Mouse (Mus musculus) limb, embryonic 15.5 days (tissue): ENCODE results near the gene Rpl27a. TPM values are rescaled to one million over a fixed set of nuclear protein-coding genes. Genes with fewer than 3 reads are reported as not detected.

ENCODE experiments used
- ATAC-seq: fragments of 200-750 bp; cut with Nextera tagmentation; 2 replicates; pipeline ENCODE4 v1.8.0; 2017; ENCODE audit warnings: low read depth, moderate TSS enrichment; ENCODE audit not compliant: insufficient number of reproducible peaks, low FRiP score, low TSS enrichment
- H3K27ac ChIP-seq: fragments of 300-500 bp; sonication (generic); 2 replicates; pipeline ENCODE4 v1.5.1; 2015; ENCODE audit warnings: moderate library complexity, mild to moderate bottlenecking, inconsistent platforms
- H3K27me3 ChIP-seq: fragments of 300-500 bp; sonication (generic); 2 replicates; pipeline ENCODE4 v1.6.1; 2015; ENCODE audit warnings: inconsistent platforms
- H3K36me3 ChIP-seq: fragments of 300-500 bp; sonication (generic); 2 replicates; pipeline ENCODE4 v1.6.1; 2015; ENCODE audit warnings: inconsistent platforms
- H3K4me1 ChIP-seq: fragments of 300-500 bp; sonication (generic); 2 replicates; pipeline ENCODE4 v1.6.1; 2015; ENCODE audit warnings: inconsistent platforms
- H3K4me2 ChIP-seq: fragments of 300-500 bp; sonication (generic); 2 replicates; pipeline ENCODE4 v1.6.1; 2015; ENCODE audit warnings: mild to moderate bottlenecking, inconsistent platforms
- H3K4me3 ChIP-seq: fragments of 300-500 bp; sonication (generic); 2 replicates; pipeline ENCODE4 v1.5.1; 2015; ENCODE audit warnings: mild to moderate bottlenecking, inconsistent platforms
- H3K9ac ChIP-seq: fragments of 300-500 bp; sonication (generic); 2 replicates; pipeline ENCODE4 v1.6.1; 2015; ENCODE audit warnings: inconsistent platforms
- H3K9me3 ChIP-seq: fragments of 300-500 bp; sonication (generic); 2 replicates; pipeline ENCODE4 v1.6.1; 2016; ENCODE audit warnings: inconsistent platforms
- WGBS: fragments of 180-500 bp; shearing (Covaris S2); methylation state at CpG from one replicate; pipeline ENCODE4 v1.1.7; 2015; 5-methylcytosine and 5-hydroxymethylcytosine counted together
- polyA plus RNA-seq: library from polyadenylated mRNA; unstranded; fragments of >200 nt; fragmentation: Nextera tagmentation; extraction: Ambion mirVana; gene quantifications from 2 replicates; pipeline ENCODE4 v1.2.1, GENCODE M21; 2015

Gene Rpl27a
- polyA plus RNA-seq, 1 experiment from 2014 or later, result 140 TPM

GRCm38 (mm10) chr7:109544792-109545191, 25.8 kb downstream of the Rpl27a start:
- Histone ChIP-seq H3K9me3 (no peaks in the 10 kb centered on the region), H3K9ac (no peak overlapping the region), H3K4me3 (no peak overlapping the region), H3K27ac (peak overlapping the region; percentile 63), H3K27me3 (no peaks in the 10 kb centered on the region), H3K4me2 (no peak overlapping the region), H3K36me3 (peaks cover 54% of the 10 kb centered on the region), H3K4me1 (peaks cover 9% of the 10 kb centered on the region; the same call in 1 of the 2 replicates)
- no peak for ATAC-seq
- 81% methylated on average over 5 of the region's 5 CpGs for WGBS

- H3K27ac ChIP-seq, result peak overlapping the region; percentile 63
- H3K4me3 ChIP-seq, result no peak overlapping the region
- no peak overlapping the region for H3K4me2 ChIP-seq
- H3K9me3 ChIP-seq, result no peaks in the 10 kb centered on the region
- no peak overlapping the region for H3K9ac ChIP-seq
- H3K4me1 ChIP-seq, result peaks cover 9% of the 10 kb centered on the region; the same call in 1 of the 2 replicates
- no peaks in the 10 kb centered on the region for H3K27me3 ChIP-seq
- 74% methylated on average over 10 of the region's 10 CpGs for whole genome bisulfite sequencing
- ATAC-seq, result no peak
- H3K36me3 ChIP-seq, result peaks cover 55% of the 10 kb centered on the region
Observed at GRCm38 (mm10) chr7:109545255-109545993, 26.5 kb downstream of the Rpl27a start.

- 76% methylated on average over 2 of the region's 2 CpGs for WGBS
- Histone ChIP-seq H3K27me3 (no peaks in the 10 kb centered on the region), H3K9ac (no peak overlapping the region), H3K27ac (no peak overlapping the region), H3K4me1 (peaks cover 9% of the 10 kb centered on the region; the same call in 1 of the 2 replicates), H3K4me3 (no peak overlapping the region), H3K36me3 (peaks cover 52% of the 10 kb centered on the region), H3K9me3 (no peaks in the 10 kb centered on the region), H3K4me2 (no peak overlapping the region)
- ATAC-seq, result no peak
Observed at GRCm38 (mm10) chr7:109546186-109546585, 27.2 kb downstream of the Rpl27a start.

GRCm38 (mm10) chr7:109546726-109547125, 27.8 kb downstream of the Rpl27a start:
- no peak for ATAC-seq
- Histone ChIP-seq H3K4me1 (peaks cover 9% of the 10 kb centered on the region; the same call in 1 of the 2 replicates), H3K9ac (no peak overlapping the region), H3K36me3 (peaks cover 48% of the 10 kb centered on the region), H3K4me2 (no peak overlapping the region), H3K27ac (no peak overlapping the region), H3K9me3 (no peaks in the 10 kb centered on the region), H3K27me3 (no peaks in the 10 kb centered on the region), H3K4me3 (no peak overlapping the region)
- WGBS, result 87% methylated on average over 5 of the region's 5 CpGs

GRCm38 (mm10) chr7:109559536-109559935, 40.6 kb downstream of the Rpl27a start:
- H3K27me3 ChIP-seq, result no peaks in the 10 kb centered on the region
- H3K27ac ChIP-seq, result no peak overlapping the region
- WGBS, result 57% methylated on average over 6 of the region's 6 CpGs
- peaks cover 13% of the 10 kb centered on the region for H3K4me1 ChIP-seq
- ATAC-seq, result no peak
- H3K9ac ChIP-seq, result no peak overlapping the region
- no peak overlapping the region for H3K4me2 ChIP-seq
- H3K9me3 ChIP-seq, result no peaks in the 10 kb centered on the region
- no peak overlapping the region for H3K4me3 ChIP-seq
- peaks cover 16% of the 10 kb centered on the region; the same call in 1 of the 2 replicates for H3K36me3 ChIP-seq

- Histone ChIP-seq H3K9ac (no peak overlapping the region), H3K36me3 (peaks cover 10% of the 10 kb centered on the region; the same call in 1 of the 2 replicates), H3K4me3 (no peak overlapping the region), H3K4me1 (peaks cover 13% of the 10 kb centered on the region), H3K27me3 (no peaks in the 10 kb centered on the region), H3K27ac (no peak overlapping the region), H3K4me2 (no peak overlapping the region), H3K9me3 (no peaks in the 10 kb centered on the region)
- ATAC-seq, result no peak
- 65% methylated on average over 8 of the region's 8 CpGs for WGBS
Observed at GRCm38 (mm10) chr7:109561466-109562153, 42.7 kb downstream of the Rpl27a start.

- Histone ChIP-seq H3K36me3 (0 out of 2 replicates have a peak, but pooled peaks cover 7% of the 10 kb centered on the region), H3K4me3 (no peak overlapping the region), H3K4me2 (no peak overlapping the region), H3K27me3 (no peaks in the 10 kb centered on the region), H3K9ac (no peak overlapping the region), H3K9me3 (no peaks in the 10 kb centered on the region), H3K4me1 (peaks cover 13% of the 10 kb centered on the region), H3K27ac (peak overlapping the region; percentile 39; the same call in 1 of the 2 replicates)
- ATAC-seq, result no peak
- WGBS, result 49% methylated on average over 4 of the region's 4 CpGs
Observed at GRCm38 (mm10) chr7:109562154-109562599, 43.2 kb downstream of the Rpl27a start.

GRCm38 (mm10) chr7:109562676-109563075, 43.7 kb downstream of the Rpl27a start:
- Histone ChIP-seq H3K27me3 (no peaks in the 10 kb centered on the region), H3K36me3 (0 out of 2 replicates have a peak, but pooled peaks cover 7% of the 10 kb centered on the region), H3K9me3 (no peaks in the 10 kb centered on the region), H3K4me1 (peaks cover 13% of the 10 kb centered on the region), H3K4me3 (no peak overlapping the region), H3K27ac (0 out of 2 replicates have a peak overlapping the region, but pooled peaks have one; percentile 39), H3K4me2 (no peak overlapping the region), H3K9ac (no peak overlapping the region)
- WGBS, result 68% methylated on average over 5 of the region's 5 CpGs
- ATAC-seq, result no peak

GRCm38 (mm10) chr7:109563775-109564362, 44.9 kb downstream of the Rpl27a start:
- no peak overlapping the region for H3K9ac ChIP-seq
- no peaks in the 10 kb centered on the region for H3K9me3 ChIP-seq
- ATAC-seq, result no peak
- no peak overlapping the region for H3K27ac ChIP-seq
- H3K27me3 ChIP-seq, result no peaks in the 10 kb centered on the region
- no peak overlapping the region for H3K4me2 ChIP-seq
- peaks cover 13% of the 10 kb centered on the region for H3K4me1 ChIP-seq
- WGBS, result 55% methylated on average over 4 of the region's 4 CpGs
- H3K4me3 ChIP-seq, result no peak overlapping the region
- H3K36me3 ChIP-seq, result 0 out of 2 replicates have a peak, but pooled peaks cover 7% of the 10 kb centered on the region

GRCm38 (mm10) chr7:109566327-109566726, 47.4 kb downstream of the Rpl27a start:
- no peak for ATAC-seq
- H3K9ac ChIP-seq, result no peak overlapping the region
- no peak overlapping the region for H3K27ac ChIP-seq
- no peak overlapping the region for H3K4me3 ChIP-seq
- no peaks in the 10 kb centered on the region for H3K27me3 ChIP-seq
- no peaks in the 10 kb centered on the region for H3K9me3 ChIP-seq
- H3K36me3 ChIP-seq, result 0 out of 2 replicates have a peak, but pooled peaks cover 7% of the 10 kb centered on the region
- peaks cover 11% of the 10 kb centered on the region for H3K4me1 ChIP-seq
- H3K4me2 ChIP-seq, result no peak overlapping the region

- Histone ChIP-seq H3K36me3 (0 out of 2 replicates have a peak, but pooled peaks cover 7% of the 10 kb centered on the region), H3K9me3 (no peaks in the 10 kb centered on the region), H3K4me2 (no peak overlapping the region), H3K9ac (no peak overlapping the region), H3K27ac (no peak overlapping the region), H3K4me3 (no peak overlapping the region), H3K4me1 (peaks cover 11% of the 10 kb centered on the region), H3K27me3 (no peaks in the 10 kb centered on the region)
- 71% methylated on average over 11 of the region's 11 CpGs for WGBS
- ATAC-seq, result no peak
Observed at GRCm38 (mm10) chr7:109566841-109567768, 48.2 kb downstream of the Rpl27a start.
